Mouse (Mus musculus) kidney, embryonic 15.5 days (tissue): Measurements from ENCODE around the gene Rab37. TPM values are rescaled to one million over a fixed set of nuclear protein-coding genes. Genes with fewer than 3 reads are reported as not detected.

Experiments used
- ATAC-seq: fragments of 200-750 bp; cut with Nextera tagmentation; replicated peaks from 2 replicates; pipeline ENCODE4 v1.8.0; 2017; ENCODE audit warnings: moderate TSS enrichment; ENCODE audit not compliant: low FRiP score
- H3K27ac ChIP-seq: fragments of 300-500 bp; sonication (generic); 2 replicates; pipeline ENCODE4 v1.5.1; 2015; ENCODE audit warnings: mild to moderate bottlenecking, inconsistent platforms
- H3K27me3 ChIP-seq: fragments of 300-500 bp; sonication (generic); 2 replicates; pipeline ENCODE4 v1.6.1; 2015; ENCODE audit warnings: inconsistent platforms
- H3K36me3 ChIP-seq: fragments of 300-500 bp; sonication (generic); 2 replicates; pipeline ENCODE4 v1.6.1; 2015; ENCODE audit warnings: inconsistent platforms
- H3K4me1 ChIP-seq: fragments of 300-500 bp; sonication (generic); 2 replicates; pipeline ENCODE4 v1.6.1; 2015; ENCODE audit warnings: inconsistent platforms
- H3K4me2 ChIP-seq: fragments of 300-500 bp; sonication (generic); 2 replicates; pipeline ENCODE4 v1.6.1; 2015; ENCODE audit warnings: moderate library complexity, mild to moderate bottlenecking, inconsistent platforms
- H3K4me3 ChIP-seq: fragments of 300-500 bp; sonication (generic); replicated peaks from 2 replicates; pipeline ENCODE4 v1.5.1; 2015; ENCODE audit warnings: mild to moderate bottlenecking, inconsistent platforms
- H3K9ac ChIP-seq: fragments of 300-500 bp; sonication (generic); 2 replicates; pipeline ENCODE4 v1.6.1; 2015; ENCODE audit warnings: mild to moderate bottlenecking, inconsistent platforms
- H3K9me3 ChIP-seq: fragments of 300-500 bp; sonication (generic); replicated peaks from 2 replicates; pipeline ENCODE4 v1.6.1; 2016; ENCODE audit warnings: inconsistent platforms
- WGBS: fragments of 180-500 bp; shearing (Covaris S2); methylation state at CpG from one replicate; pipeline ENCODE4 v1.1.7; 2015; ENCODE audit warnings: mixed read lengths; 5-methylcytosine and 5-hydroxymethylcytosine counted together
- polyA plus RNA-seq: library from polyadenylated mRNA; unstranded; fragments of >200 nt; fragmentation: Nextera tagmentation; extraction: Ambion mirVana; gene quantifications from 2 replicates; pipeline ENCODE4 v1.2.1, GENCODE M21; 2015

Gene Rab37
- polyA plus RNA-seq, 1 experiment from 2014 or later = 2.1 TPM

- Histone ChIP-seq H3K27me3 (no peaks in the 10 kb centered on the region), H3K4me1 (0 out of 2 replicates have a peak, but pooled peaks cover under 1% of the 10 kb centered on the region), H3K27ac (no peak overlapping the region), H3K4me2 (no peak overlapping the region), H3K36me3 (no peaks in the 10 kb centered on the region), H3K4me3 (no peak overlapping the region), H3K9ac (no peak overlapping the region), H3K9me3 (no peaks in the 10 kb centered on the region)
- 90% methylated on average over 2 of the region's 2 CpGs for WGBS
- no peak for ATAC-seq
Observed at GRCm38 (mm10) chr11:115106638-115107037, 15.4 kb downstream of the Rab37 start.

GRCm38 (mm10) chr11:115107403-115107916 is 16.2 kb downstream of the Rab37 start:
- Histone ChIP-seq H3K27me3 (no peaks in the 10 kb centered on the region), H3K9me3 (no peaks in the 10 kb centered on the region), H3K27ac (no peak overlapping the region), H3K4me3 (no peak overlapping the region), H3K36me3 (no peaks in the 10 kb centered on the region), H3K9ac (no peak overlapping the region), H3K4me1 (no peaks in the 10 kb centered on the region), H3K4me2 (no peak overlapping the region)
- no peak for ATAC-seq
- 51% methylated on average over 4 of the region's 4 CpGs for WGBS

- no peak for ATAC-seq
- no peaks in the 10 kb centered on the region for H3K27me3 ChIP-seq
- H3K27ac ChIP-seq = no peak overlapping the region
- H3K9me3 ChIP-seq = no peaks in the 10 kb centered on the region
- H3K9ac ChIP-seq = no peak overlapping the region
- no peaks in the 10 kb centered on the region for H3K4me1 ChIP-seq
- H3K36me3 ChIP-seq = no peaks in the 10 kb centered on the region
- 88% methylated on average over 8 of the region's 8 CpGs for WGBS
- H3K4me2 ChIP-seq = no peak overlapping the region
- no peak overlapping the region for H3K4me3 ChIP-seq
Observed at GRCm38 (mm10) chr11:115108176-115108575, 16.9 kb downstream of the Rab37 start.

- no peak overlapping the region for H3K4me2 ChIP-seq
- H3K4me1 ChIP-seq = no peaks in the 10 kb centered on the region
- no peak overlapping the region for H3K4me3 ChIP-seq
- no peaks in the 10 kb centered on the region for H3K9me3 ChIP-seq
- H3K36me3 ChIP-seq = no peaks in the 10 kb centered on the region
- H3K27ac ChIP-seq = no peak overlapping the region
- WGBS = 85% methylated on average over 4 of the region's 5 CpGs
- no peak overlapping the region for H3K9ac ChIP-seq
- ATAC-seq = no peak
- H3K27me3 ChIP-seq = no peaks in the 10 kb centered on the region
Observed at GRCm38 (mm10) chr11:115110271-115110670, 19.0 kb downstream of the Rab37 start.

GRCm38 (mm10) chr11:115112196-115112595 is 21.0 kb downstream of the Rab37 start:
- H3K9ac ChIP-seq = no peak overlapping the region
- H3K27me3 ChIP-seq = no peaks in the 10 kb centered on the region
- ATAC-seq = no peak
- no peaks in the 10 kb centered on the region for H3K36me3 ChIP-seq
- H3K27ac ChIP-seq = no peak overlapping the region
- no peak overlapping the region for H3K4me2 ChIP-seq
- H3K4me1 ChIP-seq = no peaks in the 10 kb centered on the region
- H3K4me3 ChIP-seq = no peak overlapping the region
- WGBS = 40% methylated on average over 3 of the region's 3 CpGs
- no peaks in the 10 kb centered on the region for H3K9me3 ChIP-seq

- no peak overlapping the region for H3K27ac ChIP-seq
- no peaks in the 10 kb centered on the region for H3K4me1 ChIP-seq
- no peak overlapping the region for H3K4me3 ChIP-seq
- WGBS = 67% methylated on average over 9 of the region's 9 CpGs
- no peaks in the 10 kb centered on the region for H3K9me3 ChIP-seq
- no peak overlapping the region for H3K9ac ChIP-seq
- no peak for ATAC-seq
- no peak overlapping the region for H3K4me2 ChIP-seq
- no peaks in the 10 kb centered on the region for H3K36me3 ChIP-seq
- H3K27me3 ChIP-seq = no peaks in the 10 kb centered on the region
Observed at GRCm38 (mm10) chr11:115119409-115119808, 28.2 kb downstream of the Rab37 start.

GRCm38 (mm10) chr11:115128483-115128882 is 37.3 kb downstream of the Rab37 start:
- H3K9ac ChIP-seq = no peak overlapping the region

GRCm38 (mm10) chr11:115129508-115130126 is 38.4 kb downstream of the Rab37 start:
- no peak for ATAC-seq
- Histone ChIP-seq H3K9me3 (no peaks in the 10 kb centered on the region), H3K4me1 (no peaks in the 10 kb centered on the region), H3K27ac (no peak overlapping the region), H3K36me3 (no peaks in the 10 kb centered on the region), H3K4me2 (no peak overlapping the region), H3K4me3 (no peak overlapping the region), H3K27me3 (no peaks in the 10 kb centered on the region), H3K9ac (no peak overlapping the region)
- WGBS = 84% methylated on average over 13 of the region's 13 CpGs

More at GRCm38 (mm10) chr11:115128483-115128882, 37.3 kb downstream of the Rab37 start:
- Histone ChIP-seq H3K4me3 (no peak overlapping the region), H3K4me1 (no peaks in the 10 kb centered on the region), H3K4me2 (no peak overlapping the region), H3K9me3 (no peaks in the 10 kb centered on the region), H3K27ac (no peak overlapping the region), H3K36me3 (no peaks in the 10 kb centered on the region), H3K27me3 (no peaks in the 10 kb centered on the region)
- 66% methylated on average over 4 of the region's 4 CpGs for WGBS
- no peak for ATAC-seq

GRCm38 (mm10) chr11:115131768-115132381 is 40.6 kb downstream of the Rab37 start:
- Histone ChIP-seq H3K4me2 (no peak overlapping the region), H3K27ac (no peak overlapping the region), H3K4me3 (no peak overlapping the region), H3K36me3 (no peaks in the 10 kb centered on the region), H3K9ac (no peak overlapping the region), H3K27me3 (no peaks in the 10 kb centered on the region), H3K9me3 (no peaks in the 10 kb centered on the region), H3K4me1 (no peaks in the 10 kb centered on the region)
- WGBS = 72% methylated on average over 8 of the region's 8 CpGs
- ATAC-seq = no peak

- Histone ChIP-seq H3K27me3 (no peaks in the 10 kb centered on the region), H3K4me2 (no peak within 1 kb of the TSS), H3K4me3 (no peak within 1 kb of the TSS), H3K4me1 (no peaks in the 10 kb centered on the region), H3K9ac (no peak within 1 kb of the TSS), H3K9me3 (no peaks in the 10 kb centered on the region), H3K36me3 (no peaks in the 10 kb centered on the region), H3K27ac (no peak within 1 kb of the TSS)
- 77% methylated on average over 8 of the region's 8 CpGs for WGBS
- no peak for ATAC-seq
Observed at GRCm38 (mm10) chr11:115133800-115134199, 42.6 kb downstream of the Rab37 start, which contains the start of gene Cd300lf. TSS of gene Cd300lf (minus strand) at chr11:115133992.

- H3K27me3 ChIP-seq = no peaks in the 10 kb centered on the region
- H3K9ac ChIP-seq = no peak overlapping the region
- no peak overlapping the region for H3K27ac ChIP-seq
- WGBS = 80% methylated on average over 5 of the region's 5 CpGs
- no peaks in the 10 kb centered on the region for H3K9me3 ChIP-seq
- no peak for ATAC-seq
- no peaks in the 10 kb centered on the region for H3K36me3 ChIP-seq
- H3K4me1 ChIP-seq = no peaks in the 10 kb centered on the region
- no peak overlapping the region for H3K4me2 ChIP-seq
- no peak overlapping the region for H3K4me3 ChIP-seq
Observed at GRCm38 (mm10) chr11:115138597-115139262, 47.5 kb downstream of the Rab37 start.

GRCm38 (mm10) chr11:115141970-115142369 is 50.7 kb downstream of the Rab37 start:
- Histone ChIP-seq H3K4me1 (no peaks in the 10 kb centered on the region), H3K9me3 (no peaks in the 10 kb centered on the region), H3K9ac (no peak overlapping the region), H3K4me2 (no peak overlapping the region), H3K36me3 (no peaks in the 10 kb centered on the region), H3K4me3 (no peak overlapping the region), H3K27ac (no peak overlapping the region), H3K27me3 (no peaks in the 10 kb centered on the region)
- no peak for ATAC-seq
- 83% methylated on average over 2 of the region's 2 CpGs for WGBS
